Mouse (Mus musculus): ENCODE measurements around the gene Dhcr7.

Gene Dhcr7

DNA sequence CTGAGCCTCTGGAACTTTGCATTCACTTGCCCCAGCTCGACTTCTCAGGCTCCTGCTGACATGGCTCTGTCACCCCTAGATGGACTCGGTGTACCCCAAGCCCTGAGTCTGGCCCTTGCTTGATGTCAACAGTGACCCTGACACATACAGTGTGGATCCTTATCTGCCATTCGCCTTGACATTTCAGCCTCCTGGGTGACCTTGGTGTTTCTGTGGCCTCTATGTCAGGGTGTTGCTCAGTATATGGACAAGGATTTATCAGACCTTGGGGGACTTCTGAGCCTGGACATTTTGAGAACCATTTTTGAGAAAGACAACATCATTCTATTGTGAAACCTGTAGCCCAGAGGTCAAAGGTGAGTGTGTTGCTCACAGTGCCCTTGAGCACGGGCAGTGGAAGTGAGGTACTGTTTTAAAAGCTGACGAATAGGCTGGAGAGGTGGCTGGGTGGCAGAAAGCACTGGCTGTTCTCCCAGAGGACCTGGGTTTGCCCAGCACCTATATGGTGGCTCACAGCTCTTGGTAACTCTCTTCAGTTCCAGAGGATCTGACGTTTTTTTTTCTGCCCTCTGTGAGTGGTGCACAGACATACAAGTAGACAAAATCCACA, 10.7 kb downstream of the Dhcr7 start:
- no peak for DNase-seq (ENCODE audit: low spot score in 2 of 2)

DNA sequence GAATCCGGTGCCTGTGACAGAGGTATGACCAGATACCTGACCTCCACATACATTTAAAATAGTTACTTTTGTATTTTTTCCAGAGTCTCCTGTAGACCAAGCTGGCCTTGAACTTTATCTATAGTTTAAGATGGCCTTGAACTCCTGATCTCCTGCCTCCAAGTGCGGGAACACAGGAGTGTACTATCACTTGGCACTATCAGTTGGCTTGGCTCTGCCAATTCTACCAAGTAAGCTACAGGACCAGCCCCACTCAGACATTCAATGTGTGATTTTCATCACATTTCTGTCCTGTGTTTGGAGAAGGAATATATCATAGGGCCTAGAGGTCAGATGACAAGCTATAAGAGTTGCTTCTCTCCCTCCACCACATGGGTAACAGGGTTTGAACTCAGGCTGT, 11.4 kb downstream of the Dhcr7 start:
- no peak for DNase-seq (ENCODE audit: low spot score in 2 of 2)

DNA sequence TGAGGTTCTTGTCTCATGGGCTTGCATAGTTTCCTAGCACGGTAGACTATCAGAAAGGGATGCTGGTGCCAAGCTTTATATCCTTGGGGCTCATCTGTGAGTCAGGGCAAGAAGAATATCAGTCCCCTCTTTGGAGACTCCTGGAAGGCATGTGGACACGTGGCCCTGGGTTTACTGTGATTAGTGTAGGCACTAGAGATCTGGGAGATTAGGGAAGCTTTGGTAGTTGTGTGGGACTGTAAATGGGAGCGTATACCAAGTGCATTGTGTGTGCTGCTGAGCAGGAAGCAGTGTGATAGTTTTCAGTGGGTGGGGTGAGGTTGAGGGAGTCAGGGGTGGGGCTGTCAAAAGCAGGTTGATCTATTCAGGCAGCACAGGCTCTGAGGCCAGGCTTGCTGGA, 12.0 kb downstream of the Dhcr7 start:
- DNase-seq (ENCODE audit: low spot score in 2 of 2), result no peak

DNA sequence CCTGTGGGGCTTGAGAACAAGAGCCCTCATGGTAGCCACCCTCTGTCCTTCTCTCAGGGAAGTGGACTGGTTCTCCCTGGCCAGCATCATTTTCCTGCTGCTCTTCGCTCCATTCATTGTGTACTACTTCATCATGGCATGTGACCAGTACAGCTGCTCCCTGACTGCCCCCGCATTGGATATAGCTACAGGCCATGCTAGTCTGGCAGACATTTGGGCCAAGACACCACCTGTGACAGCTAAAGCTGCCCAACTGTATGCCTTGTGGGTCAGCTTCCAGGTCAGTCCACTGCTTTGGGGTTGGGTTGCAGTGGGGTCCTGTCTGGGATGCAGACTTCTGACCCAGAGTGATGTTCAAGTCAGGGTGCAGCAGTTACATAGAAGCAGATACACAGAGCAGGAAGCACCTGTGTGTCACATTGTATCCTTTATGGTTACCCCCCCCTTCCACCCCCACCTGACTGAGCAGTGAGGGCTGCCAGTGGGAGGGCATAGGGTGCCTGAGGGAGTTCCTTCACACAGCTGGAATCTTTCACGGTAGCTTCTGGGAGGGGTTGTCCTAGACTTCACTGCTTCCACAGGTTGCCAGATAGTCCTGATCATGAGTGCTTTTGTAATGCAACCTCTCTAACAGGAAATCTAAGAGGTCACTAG, 14.9 kb downstream of the Dhcr7 start:
- DNase-seq (ENCODE audit: low spot score in 2 of 2), result no peak

DNA sequence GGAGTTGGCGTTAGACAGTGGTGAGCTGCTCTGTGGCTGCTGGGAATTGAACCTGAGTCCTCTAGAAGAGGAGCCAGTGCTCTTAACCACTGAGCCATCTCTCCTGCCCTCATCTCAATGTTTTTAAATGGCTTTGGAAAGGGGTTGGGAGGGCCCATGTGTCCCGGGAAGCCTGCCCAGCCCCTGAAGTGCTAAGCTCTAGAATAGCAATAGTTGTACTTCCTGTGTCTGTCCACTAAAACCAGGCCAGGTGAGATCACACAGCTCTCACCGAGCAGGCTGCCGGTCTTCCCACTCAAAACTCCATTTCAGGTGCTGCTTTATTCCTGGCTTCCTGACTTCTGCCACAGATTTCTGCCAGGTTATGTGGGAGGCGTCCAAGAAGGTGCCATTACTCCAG, 17.2 kb downstream of the Dhcr7 start:
- no peak for DNase-seq (ENCODE audit: low spot score in 2 of 2)

DNA sequence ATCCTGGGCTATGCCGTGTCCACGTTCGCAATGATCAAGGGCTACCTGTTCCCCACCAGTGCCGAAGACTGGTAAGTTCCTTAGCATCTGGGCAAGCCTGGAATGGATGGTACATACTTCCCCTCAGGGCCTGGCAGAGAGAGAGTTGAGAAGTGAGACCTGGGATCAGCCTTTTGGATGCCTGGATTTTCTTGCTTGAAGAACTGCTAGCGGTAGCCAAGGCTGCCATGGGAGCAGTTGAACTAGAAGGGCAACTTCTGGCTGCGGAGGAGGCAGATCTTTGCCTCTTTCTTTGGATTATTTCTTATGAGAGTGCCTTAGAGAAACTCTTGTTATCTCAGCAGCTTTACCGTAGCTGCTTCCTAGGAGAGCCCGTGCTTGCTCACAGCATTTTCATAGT, 18.4 kb downstream of the Dhcr7 start:
- DNase-seq (ENCODE audit: low spot score in 2 of 2), result no peak

DNA sequence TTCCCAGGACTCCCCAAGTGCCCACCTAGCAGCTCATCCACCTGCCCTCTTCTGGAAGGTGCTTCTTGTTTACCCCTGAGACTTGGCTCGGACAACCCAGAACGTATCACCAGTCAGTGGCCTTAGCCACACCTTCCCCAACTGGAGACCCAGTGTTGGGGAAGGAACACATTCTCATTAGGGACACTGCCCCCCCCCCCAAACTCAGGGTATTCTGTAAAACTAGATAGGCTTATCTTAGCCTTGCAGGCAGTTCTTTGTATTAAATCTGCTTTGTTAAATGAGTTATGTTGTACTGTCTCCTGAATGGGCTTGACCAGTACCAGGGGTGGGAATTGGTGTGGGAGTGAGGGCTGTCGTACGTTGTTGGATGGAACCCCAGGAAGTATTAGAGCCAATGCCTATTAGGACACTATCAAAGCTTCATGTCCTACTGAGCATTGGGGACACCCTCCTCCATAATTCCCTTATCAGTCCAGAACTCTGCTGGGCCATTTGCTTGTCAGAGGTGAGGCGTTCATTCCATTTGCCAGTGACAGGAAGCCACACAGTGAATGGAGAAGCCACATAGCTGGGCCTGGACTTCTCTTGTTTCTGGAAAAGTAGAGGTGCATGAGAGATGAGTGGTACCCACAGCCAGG, 25.3 kb downstream of the Dhcr7 start:
- DNase-seq (ENCODE audit: low spot score in 2 of 2), result no peak

DNA sequence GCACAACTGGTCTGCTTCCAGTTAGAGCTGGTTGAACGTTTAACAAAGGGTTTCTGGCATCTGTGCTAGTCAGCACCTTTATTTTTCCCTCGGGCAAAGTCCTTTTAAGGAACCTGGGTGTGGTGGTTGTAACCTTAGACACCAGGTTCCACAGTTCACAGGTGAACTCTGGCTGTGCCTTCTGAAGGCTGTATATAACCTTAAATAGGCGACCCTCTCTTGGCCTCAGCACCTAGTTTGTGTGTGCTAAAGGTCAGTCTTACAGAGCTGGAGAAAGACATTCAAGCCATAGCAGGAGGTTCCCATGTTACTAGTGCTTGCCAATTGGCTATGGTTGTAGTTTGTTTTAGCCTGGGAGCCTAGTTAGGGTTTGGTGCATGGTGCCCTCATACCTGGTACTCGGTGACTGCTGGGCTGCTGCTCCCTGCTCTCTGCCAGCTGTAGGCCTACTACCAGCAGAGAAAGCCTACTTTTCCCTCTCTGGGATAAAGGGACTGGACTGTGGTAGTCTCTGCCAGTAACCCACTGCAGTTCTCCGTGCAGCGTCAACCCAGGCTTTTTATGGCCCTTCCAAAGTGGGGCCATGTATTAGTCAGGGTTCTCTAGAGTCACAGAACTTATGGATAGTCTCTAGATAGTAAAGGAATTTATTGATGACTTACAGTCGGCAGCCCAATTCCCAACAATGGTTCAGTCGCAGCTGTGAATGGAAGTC, 26.0 kb downstream of the Dhcr7 start:
- no peak for DNase-seq (ENCODE audit: low spot score in 2 of 2)

DNA sequence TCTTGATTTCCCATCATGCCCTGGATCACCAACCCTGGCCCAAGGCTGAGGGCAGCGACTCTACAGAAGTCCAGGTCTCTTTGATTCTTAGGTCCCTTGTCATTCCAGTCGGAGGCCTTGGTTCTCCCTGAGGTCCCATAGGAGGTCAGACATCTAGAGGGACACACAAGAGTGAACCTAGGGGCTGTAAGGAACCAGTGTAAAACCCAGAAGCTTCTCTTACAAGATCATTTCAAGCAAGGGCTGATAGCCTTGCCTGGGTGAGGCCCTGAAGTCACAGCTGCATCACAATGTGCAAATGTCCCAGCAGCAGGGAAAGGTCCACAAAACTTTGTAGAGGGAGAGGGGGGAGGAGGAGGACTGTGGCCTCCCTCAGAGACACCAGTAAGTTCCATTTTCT, 43.6 kb downstream of the Dhcr7 start, which contains the start of gene Gm498:
Gm498 (plus strand) TSS at position 301 of the 400 bp plus-strand sequence.
- no peak for DNase-seq (ENCODE audit: low spot score in 2 of 2)

DNA sequence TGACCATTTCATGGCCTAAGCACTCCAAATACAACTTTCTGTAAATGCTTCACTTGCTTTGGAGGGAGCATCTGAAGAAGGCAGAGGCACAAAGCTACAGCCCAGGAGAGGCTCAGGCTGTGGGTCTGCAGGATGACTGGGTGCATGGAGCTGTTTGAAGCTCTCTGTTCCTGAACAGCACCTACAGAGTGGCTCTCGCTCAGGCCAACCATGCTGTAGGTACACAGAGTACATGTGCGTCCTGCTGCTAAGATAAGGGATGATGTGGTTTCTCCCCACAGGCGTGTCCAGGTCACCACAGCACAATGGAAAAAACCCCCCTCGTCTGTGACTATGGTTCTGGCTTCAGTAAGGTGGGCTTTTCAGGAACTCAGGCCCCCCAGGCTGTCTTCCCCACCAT, 45.9 kb downstream of the Dhcr7 start:
- no peak for DNase-seq (ENCODE audit: low spot score in 2 of 2)

DNA sequence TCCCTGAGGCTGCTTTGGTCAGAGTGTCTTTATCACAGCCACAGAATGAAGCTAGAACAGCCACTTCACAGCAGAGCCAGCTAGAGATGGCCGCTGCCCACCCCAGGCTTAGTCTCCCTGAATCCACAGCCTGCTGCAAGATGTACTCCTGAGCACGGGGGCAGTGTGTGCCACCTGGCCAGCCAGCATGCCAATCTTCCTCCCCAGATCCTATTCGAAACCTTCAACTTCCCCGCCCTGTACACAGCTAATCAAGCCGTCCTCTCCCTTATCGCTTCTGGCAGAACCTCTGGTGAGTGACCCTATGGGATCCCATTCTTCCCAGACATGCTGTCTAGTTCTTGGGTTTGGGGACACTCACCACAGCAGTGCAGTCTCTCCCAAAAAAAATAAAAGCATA, 60.8 kb downstream of the Dhcr7 start:
- DNase-seq (ENCODE audit: low spot score in 2 of 2), result no peak

DNA sequence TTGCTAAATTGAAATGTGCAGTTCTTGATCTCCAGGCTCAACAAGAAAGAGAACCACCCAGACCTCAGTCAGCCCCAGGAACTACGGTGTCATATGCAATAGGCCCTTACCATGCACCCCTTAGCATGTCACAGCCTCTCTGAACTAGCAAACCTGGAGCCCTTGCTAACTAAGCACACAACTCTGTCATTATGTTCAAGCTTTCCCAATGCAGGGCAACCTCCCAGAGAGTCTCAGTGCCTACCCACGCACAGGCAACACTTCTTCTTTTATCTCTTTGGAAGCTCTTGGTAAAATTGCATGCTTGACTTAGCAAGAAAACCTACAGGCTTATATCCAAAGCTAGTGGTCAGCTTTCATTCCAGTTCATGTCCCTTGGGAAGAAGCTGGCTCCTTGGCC, 68.2 kb downstream of the Dhcr7 start:
- DNase-seq (ENCODE audit: low spot score in 2 of 2), result peak in 1 of 2 experiments; percentile 34

DNA sequence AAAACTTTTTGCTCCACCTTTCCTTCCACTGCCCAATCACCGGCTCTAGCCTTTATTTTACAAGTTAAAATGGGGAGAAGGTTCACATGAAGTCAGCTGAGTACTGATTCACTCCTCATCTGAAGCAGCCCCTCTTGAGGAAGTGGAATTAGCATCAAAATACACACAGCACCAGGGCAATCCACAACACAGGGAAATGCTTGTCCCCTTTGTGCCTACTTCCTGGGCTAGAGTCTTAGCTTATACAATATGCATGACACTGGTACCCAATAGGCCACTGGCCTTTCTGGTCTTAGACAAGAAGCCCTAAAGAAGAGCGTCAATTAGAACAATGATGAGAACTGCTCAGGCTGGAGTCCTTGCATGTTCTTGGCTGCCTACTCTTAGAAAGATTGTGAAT, 69.4 kb downstream of the Dhcr7 start:
- no peak for DNase-seq (ENCODE audit: low spot score in 2 of 2)

Measured in right cerebral cortex, postnatal 10 days (tissue).